Mouse (Mus musculus) urinary bladder, postnatal 4 days (tissue): ENCODE data around the gene Ptov1.
"Not testable (repeated sequence)": the region's sequence is repeated elsewhere in the genome, so short reads cannot be mapped to it uniquely, and the experiment has no call there.

ENCODE experiments used
- DNase-seq, 2 experiments: peaks; one replicate each; pipeline ENCODE4 v3.0.0; 2021 to 2022; ENCODE audit warnings: low spot score in 2 of 2

Gene Ptov1

GRCm38 (mm10) chr7:44888256-44889105 is 18.9 kb upstream of the Ptov1 start:
- DNase-seq = no peak

- no peak for DNase-seq
Observed at GRCm38 (mm10) chr7:44886964-44887363, 17.4 kb upstream of the Ptov1 start.

- no peak for DNase-seq
Observed at GRCm38 (mm10) chr7:44884637-44885036, 15.0 kb upstream of the Ptov1 start.

- DNase-seq = no peak
Observed at GRCm38 (mm10) chr7:44883036-44883435, 13.4 kb upstream of the Ptov1 start.

- DNase-seq = no peak
Observed at GRCm38 (mm10) chr7:44877833-44878232, 8.2 kb upstream of the Ptov1 start.

- not testable (repeated sequence) for DNase-seq
Observed at GRCm38 (mm10) chr7:44871774-44872173, 2.2 kb upstream of the Ptov1 start.

- no peak for DNase-seq
Observed at GRCm38 (mm10) chr7:44871181-44871580, 1.6 kb upstream of the Ptov1 start.

- no peak for DNase-seq
Observed at GRCm38 (mm10) chr7:44870614-44871013, 1.0 kb upstream of the Ptov1 start.

- peak; percentile 73 to 76 for DNase-seq
Observed at GRCm38 (mm10) chr7:44868919-44869696, 480 bp downstream of the Ptov1 start.

- no peak for DNase-seq
Observed at GRCm38 (mm10) chr7:44868465-44868864, 1.1 kb downstream of the Ptov1 start.

- DNase-seq = no peak
Observed at GRCm38 (mm10) chr7:44867802-44868201, 1.8 kb downstream of the Ptov1 start.

GRCm38 (mm10) chr7:44867010-44867702 is 2.4 kb downstream of the Ptov1 start:
- no peak for DNase-seq

- peak; percentile 74 to 80 for DNase-seq
Observed at GRCm38 (mm10) chr7:44866276-44867009, 3.1 kb downstream of the Ptov1 start.

GRCm38 (mm10) chr7:44864595-44865542 is 4.7 kb downstream of the Ptov1 start:
- no peak for DNase-seq

- DNase-seq = no peak
Observed at GRCm38 (mm10) chr7:44863982-44864494, 5.5 kb downstream of the Ptov1 start.

GRCm38 (mm10) chr7:44863210-44863609 is 6.4 kb downstream of the Ptov1 start:
- no peak for DNase-seq

GRCm38 (mm10) chr7:44862434-44862833 is 7.2 kb downstream of the Ptov1 start:
- DNase-seq = no peak

- DNase-seq = peak in 1 of 2 experiments; percentile 34
Observed at GRCm38 (mm10) chr7:44861429-44861816, 8.2 kb downstream of the Ptov1 start.

GRCm38 (mm10) chr7:44860576-44861428 is 8.8 kb downstream of the Ptov1 start:
- DNase-seq = peak; percentile 72 to 83
